35 mouse cellular contexts compared by ENCODE assay signal in genomic region chr12:111992626-111993025, GRCm38 (mm10). TPM values are rescaled to one million over a fixed set of nuclear protein-coding genes. Genes with fewer than 3 reads are reported as not detected.
DNase-seq lines count a peak whose midpoint lies in the region; ATAC-seq and TF ChIP-seq lines count a peak whose summit lies in the region.
"Had no signal": no experiment of that assay in that cellular context is flagged by ENCODE, and none has a peak within 500 bp of the region (broad histone marks: within the 10 kb centered on the region; RNA-seq: fewer than 3 reads in every experiment).

No protein-coding gene starts in this region.

- no peaks in the 10 kb centered on the region for H3K36me3 ChIP-seq in stomach, postnatal 0 days (ENCODE audit: control insufficient read depth, insufficient read depth, low read length)
- no peaks in the 10 kb centered on the region for H3K36me3 ChIP-seq in hindbrain, embryonic 14.5 days (replicated peaks; ENCODE audit: control insufficient read depth, insufficient read depth)
- no peaks in the 10 kb centered on the region for H3K36me3 ChIP-seq in thymus, adult 2 months (ENCODE audit: control insufficient read depth, insufficient read depth, low read length)
- H3K36me3 ChIP-seq: forebrain, embryonic 10.5 days; heart, embryonic 12.5 days; heart, embryonic 15.5 days; hindbrain, embryonic 10.5 days; hindbrain, embryonic 13.5 days had no signal

- H3K9me3 ChIP-seq in stomach, postnatal 0 days (ENCODE audit: control insufficient read depth, low read length), result no peaks in the 10 kb centered on the region
- no peaks in the 10 kb centered on the region for H3K9me3 ChIP-seq in hindbrain, embryonic 14.5 days (ENCODE audit: control insufficient read depth, low read length)
- H3K9me3 ChIP-seq: forebrain, embryonic 13.5 days; heart, embryonic 12.5 days; heart, embryonic 15.5 days; hindbrain, embryonic 10.5 days; hindbrain, embryonic 13.5 days had no signal

- 81% methylated on average over 5 of the region's 5 CpGs for WGBS in stomach, postnatal 0 days
- 94% methylated on average over 5 of the region's 5 CpGs for WGBS in hindbrain, embryonic 14.5 days
- 94% methylated on average over 5 of the region's 5 CpGs for WGBS in thymus, adult 2 months

- DNase-seq in 416B (ENCODE audit: low read depth) (peak; percentile 24), ES-CJ7 (ENCODE audit: low read depth, low spot score) (peak; percentile 42), WW6 (ENCODE audit: low read depth, low spot score) (peak; percentile 31)
- peak; percentile 40 for DNase-seq in stomach, postnatal 0 days (ENCODE audit: low spot score)
- DNase-seq in hindbrain, embryonic 14.5 days (ENCODE audit: low spot score), result no peak
- DNase-seq in thymus, adult 2 months, result no peak
- DNase-seq: adrenal gland, adult 2 months; adrenal gland, postnatal 14 days; B cell, adult 2 months; cerebellum, adult 18-20 months; cerebellum, adult 9-10 months; cerebellum, postnatal 14 days; gastrocnemius, adult 2 months; gastrocnemius, postnatal 25 days; heart, adult 18-20 months; heart, postnatal 10 days; heart, postnatal 36 days; kidney, adult 11 months; kidney, adult 8-10 months had no signal

- no peak overlapping the region for H3K27ac ChIP-seq in stomach, postnatal 0 days (replicated peaks)
- H3K27ac ChIP-seq in hindbrain, embryonic 14.5 days, result no peak overlapping the region
- H3K27ac ChIP-seq in thymus, adult 2 months (ENCODE audit: control insufficient read depth, insufficient read depth, low read length), result no peak overlapping the region
- H3K27ac ChIP-seq: forebrain, embryonic 10.5 days; forebrain, embryonic 13.5 days; gastrocnemius, adult 2 months; heart, embryonic 15.5 days; hindbrain, embryonic 10.5 days; hindbrain, embryonic 13.5 days; hindbrain, postnatal 0 days had no signal

- ATAC-seq in stomach, postnatal 0 days (ENCODE audit: low FRiP score, low TSS enrichment), result peak; percentile 88
- ATAC-seq in hindbrain, embryonic 14.5 days (ENCODE audit: low FRiP score), result no peak
- ATAC-seq in cerebellum, adult (ENCODE audit: insufficient number of reproducible peaks, low FRiP score, low TSS enrichment), result no peak
- ATAC-seq: CD4-positive, CD25-positive, alpha-beta regulatory T cell, adult 4 months; forebrain, embryonic 13.5 days; forebrain, embryonic 16.5 days; hindbrain, postnatal 0 days; inflammation-experienced regulatory T-cells, adult 6 months; Patski had no signal

- no peak overlapping the region for H3K9ac ChIP-seq in stomach, postnatal 0 days (ENCODE audit: low read length)
- H3K9ac ChIP-seq in hindbrain, embryonic 14.5 days, result no peak overlapping the region
- H3K9ac ChIP-seq: forebrain, embryonic 13.5 days; heart, embryonic 12.5 days; heart, embryonic 15.5 days; hindbrain, embryonic 13.5 days had no signal

- no peaks in the 10 kb centered on the region for H3K27me3 ChIP-seq in stomach, postnatal 0 days (ENCODE audit: control insufficient read depth, insufficient read depth, low read length)
- no peaks in the 10 kb centered on the region for H3K27me3 ChIP-seq in hindbrain, embryonic 14.5 days (ENCODE audit: control insufficient read depth, insufficient read depth, low read length)
- no peaks in the 10 kb centered on the region for H3K27me3 ChIP-seq in thymus, adult 2 months (ENCODE audit: control insufficient read depth, insufficient read depth, low read length)
- H3K27me3 ChIP-seq: forebrain, embryonic 13.5 days; heart, embryonic 12.5 days; heart, embryonic 15.5 days; hindbrain, embryonic 13.5 days; Patski had no signal

- TF ChIP-seq EP300 in stomach, postnatal 0 days (optimal IDR thresholded peaks at IDR 0.05), result no peak

- no peak for TF ChIP-seq CTCF in stomach, postnatal 0 days (IDR thresholded peaks at IDR 0.05; ENCODE audit: low read depth)
- no peak for TF ChIP-seq CTCF in thymus, adult 2 months (IDR thresholded peaks at IDR 0.05; ENCODE audit: borderline replicate concordance, control insufficient read depth, extremely low read depth, insufficient read depth, low read length, poor library complexity)

- no peaks in the 10 kb centered on the region for H3K4me1 ChIP-seq in stomach, postnatal 0 days (replicated peaks; ENCODE audit: control insufficient read depth, insufficient read depth)
- H3K4me1 ChIP-seq in hindbrain, embryonic 14.5 days (replicated peaks; ENCODE audit: control insufficient read depth, insufficient read depth, low read length), result no peaks in the 10 kb centered on the region
- H3K4me1 ChIP-seq in thymus, adult 2 months (replicated peaks; ENCODE audit: control insufficient read depth, insufficient read depth, low read length), result no peaks in the 10 kb centered on the region
- H3K4me1 ChIP-seq: forebrain, embryonic 10.5 days; forebrain, embryonic 13.5 days; heart, embryonic 12.5 days; heart, embryonic 15.5 days; hindbrain, embryonic 10.5 days; hindbrain, embryonic 13.5 days had no signal

- H3K4me3 ChIP-seq in stomach, postnatal 0 days (ENCODE audit: low read depth, low read length), result no peak overlapping the region
- no peak overlapping the region for H3K4me3 ChIP-seq in hindbrain, embryonic 14.5 days (replicated peaks; ENCODE audit: low read length)
- H3K4me3 ChIP-seq in thymus, adult 2 months (ENCODE audit: control insufficient read depth, insufficient read depth, low read length), result no peak overlapping the region
- H3K4me3 ChIP-seq: forebrain, embryonic 10.5 days; forebrain, embryonic 13.5 days; gastrocnemius, adult 2 months; heart, embryonic 12.5 days; heart, embryonic 15.5 days; hindbrain, embryonic 10.5 days; hindbrain, embryonic 13.5 days had no signal

- TF ChIP-seq POLR2A in thymus, adult 2 months (IDR thresholded peaks at IDR 0.05; ENCODE audit: control insufficient read depth, extremely low read depth, insufficient read depth, low read length, poor library complexity), result no peak

- no peak overlapping the region for H3K4me2 ChIP-seq in stomach, postnatal 0 days (replicated peaks; ENCODE audit: low read depth)
- no peak overlapping the region for H3K4me2 ChIP-seq in hindbrain, embryonic 14.5 days (replicated peaks)
- H3K4me2 ChIP-seq: forebrain, embryonic 13.5 days; heart, embryonic 12.5 days; heart, embryonic 15.5 days; hindbrain, embryonic 13.5 days had no signal

RNA-seq across cellular contexts. Expression of gene Rd3l, which starts 11.5 kb away (rescaled TPM):
- 0.08 and 0.13 TPM in 2 replicates for polyA plus RNA-seq in stomach, postnatal 0 days (2015; fragmentation: Nextera tagmentation; extraction: Ambion mirVana)
- polyA plus RNA-seq in hindbrain, embryonic 14.5 days (2014; fragmentation: Nextera tagmentation; extraction: Ambion mirVana), result not detected in 2 replicates
- polyA plus RNA-seq in thymus, adult 2 months (2012; rRNA removed), result not detected in 2 replicates
- polyA plus RNA-seq: adrenal gland, adult 2 months; brain, embryonic 14.5 days; CD4-positive, CD25-positive, alpha-beta regulatory T cell, adult 4 months; embryonic facial prominence, embryonic 11.5 days; embryonic facial prominence, embryonic 14.5 days; forebrain, embryonic 10.5 days; forebrain, embryonic 13.5 days; forebrain, embryonic 16.5 days; gonadal fat pad, adult 2 months; hindbrain, embryonic 10.5 days; hindbrain, embryonic 13.5 days; hindbrain, postnatal 0 days; inflammation-experienced regulatory T-cells, adult 6 months; Patski had no signal

RNA-seq across cellular contexts. Expression of gene Tdrd9, which starts 21.3 kb away (rescaled TPM):
- polyA plus RNA-seq in stomach, postnatal 0 days (2015; fragmentation: Nextera tagmentation; extraction: Ambion mirVana), result 0.01 TPM in 1 of 2 replicates, not detected in the other
- 0.18 and 0.48 TPM in 2 replicates for polyA plus RNA-seq in hindbrain, embryonic 14.5 days (2014; fragmentation: Nextera tagmentation; extraction: Ambion mirVana)
- polyA plus RNA-seq in thymus, adult 2 months (2012; rRNA removed), result 0.09 and 0.15 TPM in 2 replicates
- polyA plus RNA-seq: adrenal gland, adult 2 months; CD4-positive, CD25-positive, alpha-beta regulatory T cell, adult 4 months had no signal

RNA-seq across cellular contexts. Expression of gene Atp5mpl, which starts 25.8 kb away (rescaled TPM):
- 814 and 865 TPM in 2 replicates for polyA plus RNA-seq in stomach, postnatal 0 days (2015; fragmentation: Nextera tagmentation; extraction: Ambion mirVana)
- 789 and 991 TPM in 2 replicates for polyA plus RNA-seq in hindbrain, embryonic 14.5 days (2014; fragmentation: Nextera tagmentation; extraction: Ambion mirVana)
- polyA plus RNA-seq in thymus, adult 2 months (2012; rRNA removed), result 32.8 and 46.5 TPM in 2 replicates

Comparison
In these comparisons a context has a peak if more than half of its experiments do, and no peak if none do; other contexts are left out.
1. DNase-seq: peak in 416B (single experiment), ES-CJ7 (single experiment), WW6 (single experiment) and stomach, postnatal 0 days (single experiment); none in hindbrain, embryonic 14.5 days (single experiment) and thymus, adult 2 months (single experiment).
2. RNA of gene Atp5mpl, which starts 25.8 kb away (polyA plus RNA-seq): 789 to 991 TPM in hindbrain, embryonic 14.5 days and 814 to 865 TPM in stomach, postnatal 0 days; 32.8 to 46.5 TPM in thymus, adult 2 months; every median in the first group is over 10 times any median in the second.